Mouse (Mus musculus): ENCODE data around the gene Smco2. TPM values are rescaled to one million over a fixed set of nuclear protein-coding genes. Genes with fewer than 3 reads are reported as not detected.
A peak's percentile ranks its signal among the peaks of the same experiment; 100 is the strongest.

Gene Smco2
- polyA plus RNA-seq, 1 experiment from 2014 or later, result not detected

DNA sequence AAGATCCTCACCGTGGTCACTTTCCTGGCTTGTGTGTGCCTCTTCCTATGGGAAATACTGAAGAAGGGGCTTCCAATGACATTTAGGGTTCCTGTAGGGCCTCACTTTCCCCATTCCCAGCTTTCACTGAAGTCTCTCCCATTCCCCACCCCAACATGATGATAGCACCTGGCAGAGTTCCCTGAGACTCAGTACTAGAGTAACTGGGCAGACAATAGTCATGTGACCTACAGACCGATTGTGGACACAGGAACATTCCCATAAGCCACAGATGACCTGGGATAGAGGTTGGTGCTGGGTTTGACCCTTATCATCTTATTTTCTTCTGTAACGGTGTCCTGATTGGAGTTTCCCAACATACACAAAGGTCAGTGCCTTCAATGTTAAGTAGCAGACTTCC lies 34.3 kb downstream of the Smco2 start:
- no peaks in the 10 kb centered on the region for H3K36me3 ChIP-seq (ENCODE audit: control insufficient read depth, insufficient read depth, low read length)
- no peaks in the 10 kb centered on the region; the same call in 1 of the 2 replicates for H3K4me1 ChIP-seq (ENCODE audit: control insufficient read depth, insufficient read depth, low read length)
- DNase-seq (ENCODE audit: low spot score), result no peak
- ATAC-seq, result no peak
- H3K27ac ChIP-seq (ENCODE audit: low read depth, low read length), result no peak overlapping the region
- H3K9ac ChIP-seq (ENCODE audit: low read length), result no peak overlapping the region
- no peaks in the 10 kb centered on the region; the same call in 1 of the 2 replicates for H3K27me3 ChIP-seq (replicated peaks; ENCODE audit: control insufficient read depth, insufficient read depth, low read length)
- H3K4me3 ChIP-seq (ENCODE audit: low read depth, low read length), result no peak overlapping the region
- H3K9me3 ChIP-seq (replicated peaks; ENCODE audit: control insufficient read depth, low read length), result no peaks in the 10 kb centered on the region
- no peak overlapping the region for H3K4me2 ChIP-seq (ENCODE audit: low read length)
- WGBS, result 94% methylated on average over 3 of the region's 3 CpGs

DNA sequence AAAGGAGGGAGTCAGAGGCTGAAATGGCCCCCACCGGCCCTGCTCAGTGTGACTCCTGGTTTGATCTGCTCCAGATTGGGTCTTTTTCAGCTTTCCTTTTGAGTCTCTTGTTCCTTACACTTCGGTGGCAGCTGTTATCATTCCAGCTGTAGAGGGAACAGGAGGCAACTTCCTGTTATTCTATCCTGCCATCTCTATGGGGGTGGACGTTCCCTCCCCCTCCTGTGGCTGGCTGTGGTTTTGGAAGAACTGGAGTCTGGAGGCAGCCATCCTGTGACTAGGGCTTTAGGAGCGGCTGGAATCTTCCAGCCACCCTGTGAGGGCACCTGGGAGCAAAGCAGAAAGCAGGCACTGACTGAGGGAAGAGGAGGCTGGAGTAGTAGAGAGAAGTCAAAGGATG lies 34.9 kb downstream of the Smco2 start:
- ATAC-seq (no peak), DNase-seq (ENCODE audit: low spot score) (no peak)
- Histone ChIP-seq H3K4me1 (ENCODE audit: control insufficient read depth, insufficient read depth, low read length) (no peaks in the 10 kb centered on the region), H3K4me3 (ENCODE audit: low read depth, low read length) (no peak overlapping the region), H3K27me3 (replicated peaks; ENCODE audit: control insufficient read depth, insufficient read depth, low read length) (no peaks in the 10 kb centered on the region; the same call in 1 of the 2 replicates), H3K27ac (ENCODE audit: low read depth, low read length) (no peak overlapping the region), H3K4me2 (ENCODE audit: low read length) (no peak overlapping the region), H3K9ac (ENCODE audit: low read length) (no peak overlapping the region), H3K9me3 (replicated peaks; ENCODE audit: control insufficient read depth, low read length) (no peaks in the 10 kb centered on the region), H3K36me3 (ENCODE audit: control insufficient read depth, insufficient read depth, low read length) (no peaks in the 10 kb centered on the region)
- 59% methylated on average over 4 of the region's 4 CpGs for WGBS

DNA sequence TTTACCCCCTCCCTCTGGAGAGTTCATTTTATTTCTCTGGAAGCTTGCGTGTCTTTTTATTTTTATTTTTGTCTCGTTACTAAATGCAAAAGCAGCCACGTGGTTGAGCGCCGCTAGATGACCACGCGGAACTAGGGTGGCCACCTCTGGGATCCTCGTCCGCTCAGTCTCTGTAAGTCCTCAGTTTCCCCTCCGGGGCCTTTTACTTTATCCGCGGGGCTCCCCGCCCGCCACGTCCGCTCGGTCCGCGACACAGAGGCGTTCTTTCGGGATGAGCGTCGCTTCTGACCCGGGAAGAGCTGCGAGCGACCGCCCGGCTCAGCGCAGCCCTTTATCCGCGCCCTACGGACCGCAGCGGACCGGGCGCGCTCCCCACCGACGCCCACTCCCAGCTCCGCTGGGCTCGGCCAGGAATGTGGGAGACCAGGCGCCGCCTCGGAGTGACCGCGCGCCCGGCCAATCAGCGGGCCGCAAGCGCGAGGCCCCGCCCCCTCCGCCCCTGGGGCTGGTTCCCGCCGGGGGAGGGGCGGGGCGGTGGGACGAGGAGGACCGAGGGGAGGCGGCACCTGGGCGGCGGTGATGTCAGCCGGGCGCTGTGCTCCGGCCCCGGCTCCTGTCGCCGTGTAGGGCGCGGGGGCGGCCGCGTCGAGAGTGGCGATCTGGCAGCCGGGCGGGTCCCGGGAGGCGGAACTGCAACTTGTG lies 38.2 kb downstream of the Smco2 start, which contains the start of gene Ppfibp1:
Ppfibp1 (plus strand) TSS at position 530 of the 702 bp plus-strand sequence.
- H3K4me1 ChIP-seq (ENCODE audit: control insufficient read depth, insufficient read depth, low read length), result peaks cover 2% of the 10 kb centered on the region; the same call in 1 of the 2 replicates
- H3K27ac ChIP-seq (ENCODE audit: low read depth, low read length), result no peak within 1 kb of the TSS; the same call in 1 of the 2 replicates
- peak; percentile 98 for ATAC-seq

DNA sequence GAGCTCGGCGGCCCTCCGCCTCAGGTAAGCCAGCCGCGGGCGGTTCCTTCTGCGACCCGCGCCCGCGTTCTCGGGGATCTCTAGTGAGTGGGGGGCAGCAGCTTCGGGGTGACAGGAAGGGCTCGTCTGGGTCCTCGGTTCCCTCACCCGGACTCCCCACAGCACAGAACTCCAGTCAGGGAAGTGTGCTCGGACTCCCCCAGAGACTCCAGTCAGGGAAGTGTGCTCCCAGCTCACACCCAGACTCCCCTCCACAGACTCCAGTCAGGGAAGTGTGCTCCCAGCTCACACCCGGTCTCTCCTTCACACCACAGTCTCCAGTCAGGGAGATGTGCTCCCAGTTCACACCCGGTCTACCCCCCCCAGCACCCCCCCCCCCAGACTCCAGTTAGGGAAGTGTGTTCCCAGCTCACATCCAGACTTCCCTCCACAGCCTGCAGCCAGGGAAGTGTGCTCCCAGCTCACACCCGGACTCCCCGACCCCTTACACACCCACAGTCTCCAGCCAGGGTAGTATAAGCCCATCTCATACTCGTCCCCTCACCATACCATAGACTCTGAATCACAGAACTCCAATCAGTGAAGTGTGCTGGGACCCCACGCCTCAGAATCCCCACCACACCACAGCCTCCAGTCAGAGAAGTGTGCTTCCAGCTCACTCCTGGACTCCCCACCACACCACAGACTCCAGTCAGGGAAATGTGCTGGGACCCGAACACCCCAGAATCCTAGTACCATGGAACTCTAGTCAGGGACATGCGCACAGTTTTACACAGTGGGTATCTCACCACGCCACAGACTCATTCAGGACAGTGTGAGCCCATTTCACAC lies 39.0 kb downstream of the Smco2 start:
- peak; percentile 68 for ATAC-seq
- Histone ChIP-seq H3K4me1 (ENCODE audit: control insufficient read depth, insufficient read depth, low read length) (peaks cover 2% of the 10 kb centered on the region; the same call in 1 of the 2 replicates), H3K27me3 (replicated peaks; ENCODE audit: control insufficient read depth, insufficient read depth, low read length) (no peaks in the 10 kb centered on the region; the same call in 1 of the 2 replicates), H3K4me2 (ENCODE audit: low read length) (peak overlapping the region; percentile 84), H3K4me3 (ENCODE audit: low read depth, low read length) (peak overlapping the region; percentile 70), H3K27ac (ENCODE audit: low read depth, low read length) (no peak overlapping the region), H3K9me3 (replicated peaks; ENCODE audit: control insufficient read depth, low read length) (no peaks in the 10 kb centered on the region), H3K9ac (ENCODE audit: low read length) (peak overlapping the region; percentile 75), H3K36me3 (ENCODE audit: control insufficient read depth, insufficient read depth, low read length) (no peaks in the 10 kb centered on the region)
- DNase-seq (ENCODE audit: low spot score), result no peak
- WGBS, result 12% methylated on average over 24 of the region's 26 CpGs

More for the DNA sequence above, 38.2 kb downstream of the Smco2 start, which contains the start of gene Ppfibp1:
- Histone ChIP-seq H3K4me3 (ENCODE audit: low read depth, low read length) (peak within 1 kb of the TSS; percentile 70), H3K4me2 (ENCODE audit: low read length) (peak within 1 kb of the TSS; percentile 84), H3K27me3 (replicated peaks; ENCODE audit: control insufficient read depth, insufficient read depth, low read length) (no peaks in the 10 kb centered on the region; the same call in 1 of the 2 replicates), H3K36me3 (ENCODE audit: control insufficient read depth, insufficient read depth, low read length) (no peaks in the 10 kb centered on the region), H3K9ac (ENCODE audit: low read length) (peak within 1 kb of the TSS; percentile 75), H3K9me3 (replicated peaks; ENCODE audit: control insufficient read depth, low read length) (no peaks in the 10 kb centered on the region)
- DNase-seq (ENCODE audit: low spot score), result peak; percentile 94
- under 1% methylated on average over 73 of the region's 80 CpGs for WGBS

DNA sequence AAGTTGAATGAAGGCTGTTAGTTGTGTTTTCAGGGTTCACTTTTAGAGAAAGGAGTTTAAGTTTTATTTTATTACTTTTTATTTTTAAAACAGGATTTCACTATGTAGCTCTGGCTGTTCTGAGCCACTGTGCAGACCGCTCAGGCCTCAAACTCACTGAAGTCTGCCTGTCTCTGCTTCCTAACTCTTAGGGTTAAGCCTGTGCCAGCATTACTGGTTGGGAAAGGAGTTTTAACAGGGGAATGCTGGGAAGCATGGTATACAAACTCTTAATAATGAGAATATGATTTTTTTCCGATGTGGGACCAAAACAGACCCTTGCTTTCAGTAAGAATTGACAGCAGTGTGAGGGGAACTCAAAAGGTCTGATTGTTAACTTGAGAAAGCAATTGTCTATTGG lies 40.3 kb downstream of the Smco2 start:
- Histone ChIP-seq H3K4me2 (ENCODE audit: low read length) (0 out of 2 replicates have a peak overlapping the region, but pooled peaks have one; percentile 9), H3K9ac (ENCODE audit: low read length) (no peak overlapping the region), H3K4me1 (ENCODE audit: control insufficient read depth, insufficient read depth, low read length) (peaks cover 2% of the 10 kb centered on the region; the same call in 1 of the 2 replicates), H3K9me3 (replicated peaks; ENCODE audit: control insufficient read depth, low read length) (no peaks in the 10 kb centered on the region), H3K27me3 (replicated peaks; ENCODE audit: control insufficient read depth, insufficient read depth, low read length) (no peaks in the 10 kb centered on the region; the same call in 1 of the 2 replicates), H3K4me3 (ENCODE audit: low read depth, low read length) (no peak overlapping the region), H3K36me3 (ENCODE audit: control insufficient read depth, insufficient read depth, low read length) (no peaks in the 10 kb centered on the region), H3K27ac (ENCODE audit: low read depth, low read length) (no peak overlapping the region)
- DNase-seq (ENCODE audit: low spot score) (no peak), ATAC-seq (no peak)
- 45% methylated on average over 2 of the region's 2 CpGs for WGBS

DNA sequence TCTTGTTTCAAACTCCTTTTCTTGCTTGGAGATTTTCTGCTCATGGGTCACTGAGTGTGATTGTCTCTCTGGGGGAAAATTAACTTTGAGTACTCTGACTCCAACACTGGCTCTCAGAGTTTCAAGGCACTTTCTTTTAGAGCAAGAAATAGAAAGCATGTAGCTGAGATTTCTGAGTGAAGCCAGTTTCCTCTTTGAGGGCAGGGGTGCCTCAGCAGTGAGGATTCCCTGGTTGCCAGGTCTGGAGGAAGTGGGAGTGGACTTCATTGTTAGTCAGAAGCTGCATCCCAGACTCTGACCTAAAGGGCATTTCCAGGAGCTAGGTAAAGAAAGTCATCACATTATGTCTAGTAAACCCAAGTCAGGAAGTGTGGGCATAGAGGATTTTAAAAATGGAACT lies 40.7 kb downstream of the Smco2 start:
- no peak for ATAC-seq

DNA sequence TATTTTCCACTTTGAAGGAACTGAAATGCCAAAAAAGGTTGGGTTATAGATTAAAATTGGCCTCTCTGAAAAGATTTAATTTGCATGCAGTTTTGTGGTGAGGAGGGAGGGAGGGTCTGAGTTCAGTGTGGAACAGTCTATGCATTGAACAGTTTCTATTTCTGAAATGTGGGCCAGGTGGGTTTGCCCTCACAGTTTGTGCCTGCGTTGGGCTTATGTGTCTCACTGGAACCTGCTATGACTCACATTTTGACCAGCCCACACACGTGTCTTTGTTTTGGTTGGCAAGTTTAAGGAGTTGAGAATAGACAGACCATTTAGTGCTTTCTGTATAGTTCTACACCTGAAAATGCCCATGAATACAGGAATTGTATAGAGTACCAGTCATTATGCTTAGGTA lies 44.0 kb downstream of the Smco2 start:
- H3K9ac ChIP-seq (ENCODE audit: low read length), result no peak overlapping the region
- no peak for ATAC-seq

More for the DNA sequence above, 40.7 kb downstream of the Smco2 start:
- no peaks in the 10 kb centered on the region for H3K36me3 ChIP-seq (ENCODE audit: control insufficient read depth, insufficient read depth, low read length)
- DNase-seq (ENCODE audit: low spot score), result no peak
- no peaks in the 10 kb centered on the region; the same call in 1 of the 2 replicates for H3K27me3 ChIP-seq (replicated peaks; ENCODE audit: control insufficient read depth, insufficient read depth, low read length)
- no peak overlapping the region for H3K4me3 ChIP-seq (ENCODE audit: low read depth, low read length)
- H3K9ac ChIP-seq (ENCODE audit: low read length), result 0 out of 2 replicates have a peak overlapping the region, but pooled peaks have one; percentile 17
- peaks cover 2% of the 10 kb centered on the region; the same call in 1 of the 2 replicates for H3K4me1 ChIP-seq (ENCODE audit: control insufficient read depth, insufficient read depth, low read length)
- H3K4me2 ChIP-seq (ENCODE audit: low read length), result 0 out of 2 replicates have a peak overlapping the region, but pooled peaks have one; percentile 9
- H3K27ac ChIP-seq (ENCODE audit: low read depth, low read length), result no peak overlapping the region
- H3K9me3 ChIP-seq (replicated peaks; ENCODE audit: control insufficient read depth, low read length), result no peaks in the 10 kb centered on the region

DNA sequence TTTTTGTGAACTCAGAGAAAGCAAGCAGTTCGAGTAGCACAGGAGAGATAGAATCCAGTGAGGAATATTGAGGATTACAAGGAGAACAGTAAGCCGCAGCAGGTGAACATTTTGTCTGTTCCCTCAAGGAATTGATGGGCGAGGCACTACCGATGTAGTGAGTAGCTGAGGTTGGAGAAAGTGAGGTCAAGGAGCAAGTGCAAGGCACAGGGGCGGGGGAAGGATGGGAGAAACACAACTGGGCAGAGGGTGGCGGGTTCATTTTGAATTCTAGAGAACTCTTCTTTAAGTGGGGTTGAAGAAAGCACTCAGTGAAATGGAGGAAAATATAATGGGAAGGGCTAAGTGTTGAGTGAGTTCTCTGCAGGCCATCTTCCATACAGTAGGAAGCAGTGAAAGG lies 48.8 kb downstream of the Smco2 start:
- no peak overlapping the region for H3K9ac ChIP-seq (ENCODE audit: low read length)
- H3K36me3 ChIP-seq (ENCODE audit: control insufficient read depth, insufficient read depth, low read length), result no peaks in the 10 kb centered on the region
- H3K4me3 ChIP-seq (ENCODE audit: low read depth, low read length), result no peak overlapping the region
- no peak overlapping the region for H3K27ac ChIP-seq (ENCODE audit: low read depth, low read length)
- WGBS, result 82% methylated on average over 6 of the region's 6 CpGs
- H3K4me1 ChIP-seq (ENCODE audit: control insufficient read depth, insufficient read depth, low read length), result no peaks in the 10 kb centered on the region
- ATAC-seq, result no peak
- H3K27me3 ChIP-seq (replicated peaks; ENCODE audit: control insufficient read depth, insufficient read depth, low read length), result no peaks in the 10 kb centered on the region
- H3K4me2 ChIP-seq (ENCODE audit: low read length), result no peak overlapping the region
- DNase-seq (ENCODE audit: low spot score), result no peak
- H3K9me3 ChIP-seq (replicated peaks; ENCODE audit: control insufficient read depth, low read length), result no peaks in the 10 kb centered on the region

More for the DNA sequence above, 44.0 kb downstream of the Smco2 start:
- no peak overlapping the region for H3K4me3 ChIP-seq (ENCODE audit: low read depth, low read length)
- peaks cover 2% of the 10 kb centered on the region; the same call in 1 of the 2 replicates for H3K4me1 ChIP-seq (ENCODE audit: control insufficient read depth, insufficient read depth, low read length)
- DNase-seq (ENCODE audit: low spot score), result no peak
- no peak overlapping the region for H3K4me2 ChIP-seq (ENCODE audit: low read length)
- H3K27ac ChIP-seq (ENCODE audit: low read depth, low read length), result no peak overlapping the region
- no peaks in the 10 kb centered on the region for H3K9me3 ChIP-seq (replicated peaks; ENCODE audit: control insufficient read depth, low read length)
- H3K27me3 ChIP-seq (replicated peaks; ENCODE audit: control insufficient read depth, insufficient read depth, low read length), result no peaks in the 10 kb centered on the region
- WGBS, result 81% methylated on average over 2 of the region's 2 CpGs
- H3K36me3 ChIP-seq (ENCODE audit: control insufficient read depth, insufficient read depth, low read length), result no peaks in the 10 kb centered on the region

All from forebrain, embryonic 14.5 days (tissue).